Mouse (Mus musculus) G1E (cell line): ENCODE measurements around the gene Dlx3.

Experiments used
- CTCF ChIP-seq: IDR thresholded peaks from 2 replicates; pipeline ENCODE4 v1.5.1; 2012; ENCODE audit warnings: low read depth, low read length, inconsistent platforms, mixed read lengths
- GATA2 ChIP-seq: IDR thresholded peaks from 2 replicates; pipeline ENCODE4 v1.6.1; 2012; ENCODE audit warnings: low read depth, low read length, inconsistent platforms, borderline replicate concordance

- TF ChIP-seq CTCF (no peak), GATA2 (no peak)
These were observed 26.0 kb downstream of the Dlx3 start, which contains the start of gene Dlx4 for GRCm38 (mm10) chr11:95145851-95146403.
